In genomic region chr2:24894211-24894610, GRCm38 (mm10) we compare ENCODE assay signal across 16 mouse cellular contexts.
"Had no signal": no experiment of that assay in that cellular context is flagged by ENCODE, and none has a peak within 500 bp of the region (broad histone marks: within the 10 kb centered on the region; RNA-seq: fewer than 3 reads in every experiment).

No protein-coding gene starts in this region.

- DNase-seq: retina, postnatal 1 day; right cerebral cortex, adult 18-20 months; right cerebral cortex, postnatal 14 days; right cerebral cortex, postnatal 25 days; right cerebral cortex, postnatal 4 days; spleen, adult 18-20 months; thymus, adult 18-20 months; thymus, adult 2 months; thymus, postnatal 14 days; thymus, postnatal 25 days; thymus, postnatal 36 days; thymus, postnatal 4 days had no signal

- H3K4me2 ChIP-seq: neural tube, embryonic 13.5 days; neural tube, embryonic 15.5 days; stomach, embryonic 15.5 days had no signal

- H3K9ac ChIP-seq: neural tube, embryonic 13.5 days; neural tube, embryonic 15.5 days; stomach, embryonic 15.5 days had no signal

- H3K4me3 ChIP-seq: neural tube, embryonic 13.5 days; neural tube, embryonic 15.5 days; stomach, embryonic 15.5 days had no signal

- H3K27me3 ChIP-seq: neural tube, embryonic 13.5 days; neural tube, embryonic 15.5 days; stomach, embryonic 15.5 days had no signal

- H3K9me3 ChIP-seq: neural tube, embryonic 13.5 days; neural tube, embryonic 15.5 days; stomach, embryonic 15.5 days had no signal

- H3K36me3 ChIP-seq: neural tube, embryonic 15.5 days; stomach, embryonic 15.5 days had no signal

- H3K27ac ChIP-seq: neural tube, embryonic 13.5 days; neural tube, embryonic 15.5 days; stomach, embryonic 15.5 days; stomach, postnatal 0 days had no signal

- H3K4me1 ChIP-seq: stomach, embryonic 15.5 days had no signal
